Mouse (Mus musculus) intestine, postnatal 0 days (tissue): ENCODE measurements around the gene Kidins220. TPM values are rescaled to one million over a fixed set of nuclear protein-coding genes. Genes with fewer than 3 reads are reported as not detected.

ENCODE experiments used
- ATAC-seq: fragments of 200-750 bp; cut with Nextera tagmentation; 2 replicates; pipeline ENCODE4 v1.8.0; 2017; ENCODE audit warnings: mild to moderate bottlenecking, moderate TSS enrichment, moderate library complexity
- H3K27ac ChIP-seq: fragments of 300-500 bp; sonication (generic); 2 replicates; pipeline ENCODE4 v1.5.1; 2014; ENCODE audit warnings: mild to moderate bottlenecking, low read depth, low read length, moderate library complexity
- H3K27me3 ChIP-seq: fragments of 300-500 bp; sonication (generic); replicated peaks from 2 replicates; pipeline ENCODE4 v1.6.1; 2014; ENCODE audit warnings: low read length, mixed read lengths; ENCODE audit not compliant: control insufficient read depth, insufficient read depth
- H3K36me3 ChIP-seq: fragments of 300-500 bp; sonication (generic); 2 replicates; pipeline ENCODE4 v1.6.1; 2014; ENCODE audit warnings: mild to moderate bottlenecking, moderate library complexity; ENCODE audit not compliant: control insufficient read depth, insufficient read depth
- H3K4me1 ChIP-seq: fragments of 300-500 bp; sonication (generic); replicated peaks from 2 replicates; pipeline ENCODE4 v1.6.1; 2014; ENCODE audit warnings: antibody characterized with exemption, low read length, mixed read lengths; ENCODE audit not compliant: control insufficient read depth, insufficient read depth
- H3K4me2 ChIP-seq: fragments of 300-500 bp; sonication (generic); replicated peaks from 2 replicates; pipeline ENCODE4 v1.6.1; 2014; ENCODE audit warnings: low read depth, mild to moderate bottlenecking, moderate library complexity
- H3K4me3 ChIP-seq: fragments of 300-500 bp; sonication (generic); 2 replicates; pipeline ENCODE4 v1.5.1; 2014; ENCODE audit warnings: low read depth, low read length
- H3K9ac ChIP-seq: fragments of 300-500 bp; sonication (generic); 2 replicates; pipeline ENCODE4 v1.6.1; 2014; ENCODE audit warnings: mild to moderate bottlenecking, low read depth, low read length
- H3K9me3 ChIP-seq: fragments of 300-500 bp; sonication (generic); 2 replicates; pipeline ENCODE4 v1.6.1; 2016; ENCODE audit warnings: mixed run types; ENCODE audit not compliant: control insufficient read depth
- CTCF ChIP-seq: sonication (generic); IDR thresholded peaks from 2 replicates; pipeline ENCODE4 v1.5.1; 2016; ENCODE audit warnings: low read depth, mild to moderate bottlenecking, control low read depth, antibody characterized with exemption, moderate library complexity
- WGBS: fragments of 180-500 bp; shearing (Covaris S2); extraction: QIAGEN DNeasy Blood & Tissue Kit; methylation state at CpG from one replicate; pipeline ENCODE4 v1.1.7; 2014; 5-methylcytosine and 5-hydroxymethylcytosine counted together
- polyA plus RNA-seq: library from polyadenylated mRNA; unstranded; fragments of >200 nt; fragmentation: Nextera tagmentation; extraction: Ambion mirVana; gene quantifications from 2 replicates; pipeline ENCODE4 v1.2.1, GENCODE M21; 2015

The Kidins220 gene
- polyA plus RNA-seq, 1 experiment from 2014 or later: 17.2 TPM

DNA sequence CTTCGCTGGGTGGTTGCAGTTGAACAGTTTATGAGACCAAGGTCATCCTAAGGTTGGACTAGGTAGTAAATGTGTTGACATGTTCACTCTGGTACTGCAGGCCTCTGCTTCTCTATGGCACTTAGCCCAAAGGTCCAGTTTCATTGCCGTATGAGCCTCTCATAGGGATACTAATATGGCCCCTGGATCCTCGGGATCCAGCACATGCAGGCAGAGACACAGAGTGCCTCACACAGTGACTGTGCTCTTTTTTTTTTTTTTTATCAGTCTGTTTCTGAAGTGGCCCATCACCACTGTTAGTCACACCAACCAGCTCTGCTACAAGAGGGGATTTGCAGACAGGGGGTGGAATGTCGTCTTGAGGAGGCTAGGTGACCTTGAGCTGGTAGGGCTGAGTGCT, 98.6 kb downstream of the Kidins220 start:
- 74% methylated on average over 4 of the region's 4 CpGs for WGBS
- ATAC-seq: 0 out of 2 replicates have a peak, but pooled peaks have one; percentile 10
- Histone ChIP-seq H3K36me3 (no peaks in the 10 kb centered on the region), H3K4me1 (no peaks in the 10 kb centered on the region), H3K4me2 (no peak overlapping the region), H3K27me3 (no peaks in the 10 kb centered on the region), H3K4me3 (no peak overlapping the region), H3K9ac (no peak overlapping the region), H3K9me3 (no peaks in the 10 kb centered on the region), H3K27ac (no peak overlapping the region)
- TF ChIP-seq CTCF: no peak

DNA sequence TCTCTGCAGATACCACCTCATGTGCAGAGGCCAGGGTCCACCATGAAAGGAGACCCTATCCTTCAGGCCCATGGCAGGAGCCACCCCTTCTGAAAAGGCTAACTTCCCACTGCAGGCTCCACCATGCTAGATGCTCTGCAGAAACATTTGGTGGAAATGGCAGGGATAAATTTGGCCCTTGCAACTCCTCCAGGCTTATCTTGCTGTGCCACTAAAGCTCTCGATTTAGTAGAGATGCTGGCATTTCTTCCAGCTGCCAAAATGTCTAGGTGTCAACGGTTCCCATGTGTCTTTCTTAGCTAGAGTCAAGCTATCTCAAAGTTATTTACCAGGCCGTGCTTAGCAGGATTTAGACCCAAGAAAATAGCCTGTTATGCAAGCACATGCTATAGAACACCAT, 99.6 kb downstream of the Kidins220 start:
- Histone ChIP-seq H3K4me2 (no peak overlapping the region), H3K4me1 (no peaks in the 10 kb centered on the region), H3K27ac (no peak overlapping the region), H3K36me3 (no peaks in the 10 kb centered on the region), H3K27me3 (no peaks in the 10 kb centered on the region), H3K9me3 (no peaks in the 10 kb centered on the region), H3K9ac (no peak overlapping the region), H3K4me3 (no peak overlapping the region)
- no peak for TF ChIP-seq CTCF
- WGBS: 89% methylated on average over 3 of the region's 3 CpGs
- ATAC-seq: no peak

DNA sequence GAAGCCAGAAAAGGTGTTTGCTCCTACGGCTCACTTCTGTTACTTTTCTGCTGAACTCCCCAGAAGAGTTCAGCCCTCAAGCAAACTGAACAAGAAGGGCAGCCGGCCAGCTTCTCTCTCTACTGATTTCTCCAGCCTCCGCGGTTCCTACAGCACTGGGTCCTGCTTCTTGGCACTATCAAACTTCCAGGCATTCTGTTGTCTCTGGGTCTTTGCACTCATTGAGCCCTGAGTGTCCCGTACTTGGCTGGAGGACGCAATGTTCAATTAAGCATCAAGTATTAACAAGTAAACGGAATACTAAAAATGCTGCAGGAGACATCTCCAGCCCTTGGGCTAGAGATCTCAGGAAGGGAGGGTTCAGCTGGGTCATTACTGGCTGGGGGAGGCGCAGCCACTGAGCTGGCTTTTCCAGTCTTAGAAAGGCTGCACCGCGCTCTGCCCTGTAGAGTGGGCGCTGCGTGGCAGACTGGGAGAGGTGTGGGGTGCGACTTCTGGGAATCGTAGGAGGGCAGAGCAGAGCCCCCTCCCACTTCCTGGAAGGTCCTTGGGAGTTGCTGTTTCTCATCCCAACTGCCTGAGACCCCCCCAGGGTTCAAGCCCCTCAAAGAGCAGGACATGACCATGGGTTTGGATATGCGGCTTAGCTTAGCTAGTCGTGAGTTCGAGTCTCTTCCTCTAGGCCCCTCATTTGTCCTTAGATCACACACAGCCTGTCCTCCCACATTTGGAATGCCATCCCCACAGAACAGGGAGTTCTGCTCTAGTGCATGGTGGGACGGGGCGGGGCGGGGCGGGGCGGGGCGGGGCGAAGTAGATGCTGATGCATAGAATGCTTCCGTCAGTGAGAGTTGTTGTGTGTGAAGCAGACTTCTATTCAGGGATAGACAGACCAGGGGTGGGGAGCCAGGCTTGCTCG, 108.8 kb downstream of the Kidins220 start:
- peak overlapping the region; percentile 30; the same call in 1 of the 2 replicates for H3K4me2 ChIP-seq
- no peak for ATAC-seq
- H3K9ac ChIP-seq: no peak overlapping the region
- no peaks in the 10 kb centered on the region for H3K9me3 ChIP-seq
- H3K4me1 ChIP-seq: no peaks in the 10 kb centered on the region
- no peak overlapping the region for H3K27ac ChIP-seq
- H3K4me3 ChIP-seq: no peak overlapping the region
- H3K27me3 ChIP-seq: no peaks in the 10 kb centered on the region
- H3K36me3 ChIP-seq: no peaks in the 10 kb centered on the region
- WGBS: 38% methylated on average over 26 of the region's 26 CpGs
- TF ChIP-seq CTCF: no peak

DNA sequence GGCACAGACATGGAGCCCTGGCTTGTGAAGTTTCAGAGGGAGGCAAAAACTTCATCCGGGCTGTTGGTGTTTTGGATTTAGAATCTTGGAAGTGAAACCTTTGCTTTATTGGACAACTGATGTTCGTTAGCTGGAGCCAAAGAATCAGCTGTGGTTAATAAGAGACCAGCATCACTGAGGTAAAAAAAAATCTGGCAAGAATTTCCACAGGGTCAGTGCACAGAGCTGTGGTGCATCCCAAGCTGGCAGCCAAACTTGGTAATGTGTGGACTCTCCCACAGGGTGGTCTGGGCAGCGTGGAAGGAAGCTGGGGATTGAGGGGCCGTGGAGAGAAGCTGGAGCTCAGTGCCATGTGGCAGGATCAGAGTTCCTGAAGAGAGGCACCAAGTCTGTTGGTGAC, 112.2 kb downstream of the Kidins220 start:
- no peak for TF ChIP-seq CTCF
- no peaks in the 10 kb centered on the region for H3K36me3 ChIP-seq
- ATAC-seq: no peak
- H3K4me2 ChIP-seq: no peak overlapping the region
- H3K27ac ChIP-seq: no peak overlapping the region
- no peaks in the 10 kb centered on the region for H3K27me3 ChIP-seq
- H3K4me3 ChIP-seq: no peak overlapping the region
- H3K4me1 ChIP-seq: no peaks in the 10 kb centered on the region
- no peaks in the 10 kb centered on the region for H3K9me3 ChIP-seq
- 61% methylated on average over 4 of the region's 4 CpGs for WGBS
- no peak overlapping the region for H3K9ac ChIP-seq

DNA sequence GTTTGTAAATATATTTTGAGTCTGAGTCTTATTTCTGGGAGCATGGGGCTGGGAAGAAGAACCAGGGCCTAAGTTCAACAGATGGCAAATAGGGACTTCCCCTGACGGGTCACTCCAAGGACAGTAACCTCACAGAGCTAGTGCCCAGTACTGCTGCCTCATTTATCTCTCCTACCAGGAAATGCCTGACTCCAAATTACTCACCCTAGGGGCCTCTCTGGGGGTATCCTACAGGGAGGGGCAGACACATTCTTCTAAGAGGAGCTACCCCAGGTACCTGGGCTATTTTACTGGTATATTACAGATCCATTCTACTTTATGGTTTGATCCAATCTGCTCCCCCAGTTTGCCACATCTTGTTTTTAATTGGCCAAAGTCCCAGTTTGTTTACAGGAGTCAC, 114.7 kb downstream of the Kidins220 start:
- TF ChIP-seq CTCF: no peak
- WGBS: 26% methylated on average over 1 of the region's 1 CpGs
- no peak; the same call in 1 of the 2 replicates for ATAC-seq
- H3K27me3 ChIP-seq: no peaks in the 10 kb centered on the region
- no peak overlapping the region for H3K4me2 ChIP-seq
- no peak overlapping the region for H3K27ac ChIP-seq
- no peaks in the 10 kb centered on the region for H3K9me3 ChIP-seq
- no peak overlapping the region for H3K9ac ChIP-seq
- no peaks in the 10 kb centered on the region for H3K36me3 ChIP-seq
- no peak overlapping the region for H3K4me3 ChIP-seq
- no peaks in the 10 kb centered on the region; the same call in 1 of the 2 replicates for H3K4me1 ChIP-seq

DNA sequence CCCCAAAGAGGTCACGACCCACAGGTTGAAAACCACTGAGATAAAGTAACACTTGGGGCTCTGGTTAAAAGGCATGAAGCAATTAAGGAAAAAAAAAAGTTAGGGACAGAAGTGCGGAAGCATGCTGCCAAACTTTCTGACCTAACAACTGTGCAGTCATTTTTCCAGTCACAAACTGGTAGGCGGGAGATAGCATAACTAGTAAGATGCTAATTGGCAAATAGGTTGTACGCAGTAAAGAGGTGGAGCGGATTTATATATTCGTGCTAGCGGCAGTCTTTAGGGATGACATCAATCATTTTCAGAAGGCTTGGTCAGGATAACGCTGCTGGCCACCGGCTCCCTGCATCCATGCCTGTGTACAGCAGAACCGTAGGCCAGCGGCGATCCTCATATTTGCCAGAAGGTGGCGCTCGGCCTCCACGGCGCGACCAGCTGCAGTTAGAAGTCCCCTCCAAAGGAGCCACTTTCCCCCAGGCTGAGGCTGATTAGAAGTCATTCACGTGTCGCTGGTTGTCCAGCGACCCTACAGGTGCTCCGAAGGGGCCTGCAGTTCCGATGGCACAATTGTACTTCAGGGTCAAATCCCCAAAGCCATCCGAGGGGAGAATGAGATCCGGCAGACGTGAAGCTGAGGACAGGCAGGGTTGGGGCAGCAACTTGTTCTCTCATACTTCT, 117.4 kb downstream of the Kidins220 start:
- H3K4me1 ChIP-seq: no peaks in the 10 kb centered on the region; the same call in 1 of the 2 replicates
- peak overlapping the region; percentile 25 for H3K4me3 ChIP-seq
- no peaks in the 10 kb centered on the region for H3K36me3 ChIP-seq
- no peaks in the 10 kb centered on the region for H3K9me3 ChIP-seq
- WGBS: 8% methylated on average over 25 of the region's 25 CpGs
- peak; percentile 25 for ATAC-seq
- peak overlapping the region; percentile 67 for H3K4me2 ChIP-seq
- H3K27me3 ChIP-seq: no peaks in the 10 kb centered on the region
- 0 out of 2 replicates have a peak overlapping the region, but pooled peaks have one; percentile 2 for H3K27ac ChIP-seq
- TF ChIP-seq CTCF: peak; percentile 100
- H3K9ac ChIP-seq: peak overlapping the region; percentile 23; the same call in 1 of the 2 replicates
